Mouse (Mus musculus): Measurements from ENCODE around the gene Msl1.
"Not testable (repeated sequence)": the region's sequence is repeated elsewhere in the genome, so short reads cannot be mapped to it uniquely, and the experiment has no call there.

The Msl1 gene

GRCm38 (mm10) chr11:98795714-98796514 is 598 bp downstream of the Msl1 start:
- no peak for DNase-seq (ENCODE audit: low read depth, low spot score)

GRCm38 (mm10) chr11:98796515-98797216 is 1.4 kb downstream of the Msl1 start:
- DNase-seq (ENCODE audit: low read depth, low spot score) = no peak

- DNase-seq (ENCODE audit: low read depth, low spot score) = no peak
These were observed 2.0 kb downstream of the Msl1 start for GRCm38 (mm10) chr11:98797306-98797705.

- no peak for DNase-seq (ENCODE audit: low read depth, low spot score)
These were observed 2.6 kb downstream of the Msl1 start for GRCm38 (mm10) chr11:98797909-98798308.

GRCm38 (mm10) chr11:98804605-98805004 is 9.3 kb downstream of the Msl1 start, which contains the start of gene Casc3:
Gene Casc3 (plus strand): TSS chr11:98804905.
- no peak for DNase-seq (ENCODE audit: low read depth, low spot score)

- no peak for DNase-seq (ENCODE audit: low read depth, low spot score)
These were observed 13.1 kb downstream of the Msl1 start for GRCm38 (mm10) chr11:98808417-98808816.

- peak; percentile 99 for DNase-seq (ENCODE audit: low read depth, low spot score)
These were observed 14.4 kb downstream of the Msl1 start for GRCm38 (mm10) chr11:98809457-98810290.

GRCm38 (mm10) chr11:98810686-98811085 is 15.4 kb downstream of the Msl1 start:
- DNase-seq (ENCODE audit: low read depth, low spot score) = no peak

GRCm38 (mm10) chr11:98816706-98817239 is 21.5 kb downstream of the Msl1 start:
- DNase-seq (ENCODE audit: low read depth, low spot score) = no peak

GRCm38 (mm10) chr11:98820968-98821367 is 25.7 kb downstream of the Msl1 start:
- DNase-seq (ENCODE audit: low read depth, low spot score) = no peak

- DNase-seq (ENCODE audit: low read depth, low spot score) = not testable (repeated sequence)
These were observed 30.8 kb downstream of the Msl1 start for GRCm38 (mm10) chr11:98826071-98826470.

GRCm38 (mm10) chr11:98827877-98828276 is 32.6 kb downstream of the Msl1 start:
- DNase-seq (ENCODE audit: low read depth, low spot score) = no peak

- DNase-seq (ENCODE audit: low read depth, low spot score) = no peak
These were observed 33.9 kb downstream of the Msl1 start for GRCm38 (mm10) chr11:98829091-98829775.

- DNase-seq (ENCODE audit: low read depth, low spot score) = no peak
These were observed 34.6 kb downstream of the Msl1 start for GRCm38 (mm10) chr11:98829875-98830274.

- DNase-seq (ENCODE audit: low read depth, low spot score) = no peak
These were observed 40.0 kb downstream of the Msl1 start for GRCm38 (mm10) chr11:98835296-98835695.

GRCm38 (mm10) chr11:98835725-98836124 is 40.4 kb downstream of the Msl1 start:
- DNase-seq (ENCODE audit: low read depth, low spot score) = no peak

GRCm38 (mm10) chr11:98836128-98836527 is 40.8 kb downstream of the Msl1 start:
- no peak for DNase-seq (ENCODE audit: low read depth, low spot score)

- peak; percentile 66 for DNase-seq (ENCODE audit: low read depth, low spot score)
These were observed 41.4 kb downstream of the Msl1 start, which contains the start of gene Rapgefl1 for GRCm38 (mm10) chr11:98836651-98837141. Gene Rapgefl1 (plus strand): TSS chr11:98836785.

- no peak for DNase-seq (ENCODE audit: low read depth, low spot score)
These were observed 42.0 kb downstream of the Msl1 start for GRCm38 (mm10) chr11:98837231-98837704.

- no peak for DNase-seq (ENCODE audit: low read depth, low spot score)
These were observed 42.6 kb downstream of the Msl1 start for GRCm38 (mm10) chr11:98837917-98838316.

GRCm38 (mm10) chr11:98838512-98838911 is 43.2 kb downstream of the Msl1 start:
- DNase-seq (ENCODE audit: low read depth, low spot score) = no peak
